Mouse (Mus musculus) spleen, postnatal 0 days (tissue): Measurements from ENCODE around the gene Map3k11. TPM values are rescaled to one million over a fixed set of nuclear protein-coding genes. Genes with fewer than 3 reads are reported as not detected.

Experiments
- polyA plus RNA-seq: library from polyadenylated mRNA; unstranded; fragments of >200 nt; fragmentation: Nextera tagmentation; extraction: Ambion mirVana; gene quantifications from 2 replicates; pipeline ENCODE4 v1.2.1, GENCODE M21; 2015

Gene Map3k11
- 13.1 and 15.0 TPM in 2 replicates for polyA plus RNA-seq

GRCm38 (mm10) chr19:5688200-5689087, at the start of gene Map3k11, which contains the start of gene Pcnx3:
Map3k11 (plus strand) TSS chr19:5688742.
Pcnx3 (minus strand) TSS chr19:5688908.

GRCm38 (mm10) chr19:5662981-5663913, 25.3 kb upstream of the Map3k11 start, which contains the start of gene Sipa1:
Sipa1 (minus strand) TSS chr19:5663707.

GRCm38 (mm10) chr19:5704163-5704800, 15.7 kb downstream of the Map3k11 start, which contains the start of gene Kcnk7:
Kcnk7 (plus strand) TSS chr19:5704367.

GRCm38 (mm10) chr19:5725767-5726515, 37.4 kb downstream of the Map3k11 start, which contains the start of gene Ehbp1l1:
Ehbp1l1 (minus strand) TSS chr19:5726317.

DNA sequence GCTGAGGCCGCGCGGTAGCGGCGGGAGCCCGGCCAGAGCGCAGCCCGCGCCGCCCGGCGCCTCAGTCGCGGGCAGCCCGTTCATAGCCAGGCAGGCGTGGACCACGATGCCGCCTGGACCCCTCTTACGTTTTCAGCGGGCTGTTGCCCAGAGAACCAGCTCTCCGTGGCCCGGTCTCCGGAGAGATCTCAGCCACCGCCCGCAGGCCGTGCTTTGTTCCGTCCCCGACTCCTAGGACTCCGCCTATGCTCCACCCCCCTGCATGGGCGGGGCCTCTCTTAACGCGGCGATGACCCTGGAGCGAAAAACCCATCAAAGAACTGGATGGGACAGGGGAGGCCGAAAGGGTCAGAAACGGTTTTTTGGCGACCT, 40.9 kb downstream of the Map3k11 start, which contains the start of gene Fam89b:
TSS of gene Fam89b (minus strand) at position 210 of the 372 bp plus-strand sequence.

GRCm38 (mm10) chr19:5740320-5741317, 52.1 kb downstream of the Map3k11 start, which contains the start of gene Ltbp3:
Ltbp3 (plus strand) TSS chr19:5740904.

Other genes with a start within 250 kb of the Map3k11 start
- gene Fosl1, start 241.2 kb upstream of the Map3k11 start, polyA plus RNA-seq = not detected in 2 replicates
- 5.3 and 6.5 TPM in 2 replicates for gene Ccdc85b, start 230.8 kb upstream of the Map3k11 start, polyA plus RNA-seq
- 55.0 and 60.8 TPM in 2 replicates for gene Fibp, start 228.1 kb upstream of the Map3k11 start, polyA plus RNA-seq
- gene Ctsw, start 220.2 kb upstream of the Map3k11 start, polyA plus RNA-seq = 4.3 and 6.1 TPM in 2 replicates
- 30.8 and 37.7 TPM in 2 replicates for gene Efemp2, start 214.8 kb upstream of the Map3k11 start, polyA plus RNA-seq
- gene Mus81, start 200.3 kb upstream of the Map3k11 start, polyA plus RNA-seq = 19.9 and 21.2 TPM in 2 replicates
- 1,515 and 1,595 TPM in 2 replicates for gene Cfl1, start 198.3 kb upstream of the Map3k11 start, polyA plus RNA-seq
- gene 1700020D05Rik, start 185.0 kb upstream of the Map3k11 start, polyA plus RNA-seq = 0.19 and 0.21 TPM in 2 replicates
- 7.8 and 7.9 TPM in 2 replicates for gene Snx32, start 178.2 kb upstream of the Map3k11 start, polyA plus RNA-seq
- gene Ovol1, start 128.1 kb upstream of the Map3k11 start, polyA plus RNA-seq = 0.07 TPM in 1 of 2 replicates, not detected in the other
- 4.7 and 5.9 TPM in 2 replicates for gene Ap5b1, start 120.7 kb upstream of the Map3k11 start, polyA plus RNA-seq
- 154 and 175 TPM in 2 replicates for gene Rnaseh2c, start 86.9 kb upstream of the Map3k11 start, polyA plus RNA-seq
- 33.2 and 34.5 TPM in 2 replicates for gene Kat5, start 78.5 kb upstream of the Map3k11 start, polyA plus RNA-seq
- gene Rela, start 51.3 kb upstream of the Map3k11 start, polyA plus RNA-seq = 30.7 and 35.6 TPM in 2 replicates
- gene Sipa1, start 25.0 kb upstream of the Map3k11 start, polyA plus RNA-seq = 37.1 and 42.1 TPM in 2 replicates
- 10.6 and 13.9 TPM in 2 replicates for gene Pcnx3, start 166 bp downstream of the Map3k11 start, polyA plus RNA-seq
- gene Kcnk7, start 15.6 kb downstream of the Map3k11 start, polyA plus RNA-seq = 1.3 and 1.6 TPM in 2 replicates
- 101 and 113 TPM in 2 replicates for gene Ehbp1l1, start 37.6 kb downstream of the Map3k11 start, polyA plus RNA-seq
- gene Fam89b, start 40.9 kb downstream of the Map3k11 start, polyA plus RNA-seq = 66.1 and 67.9 TPM in 2 replicates
- gene Ltbp3, start 52.2 kb downstream of the Map3k11 start, polyA plus RNA-seq = 13.0 and 19.2 TPM in 2 replicates
- 22.7 and 26.7 TPM in 2 replicates for gene Scyl1, start 82.7 kb downstream of the Map3k11 start, polyA plus RNA-seq
- 18.5 and 20.2 TPM in 2 replicates for gene Frmd8, start 186.5 kb downstream of the Map3k11 start, polyA plus RNA-seq
- gene Slc25a45, start 189.1 kb downstream of the Map3k11 start, polyA plus RNA-seq = 8.4 and 14.3 TPM in 2 replicates
- 4.8 and 5.1 TPM in 2 replicates for gene Tigd3, start 205.4 kb downstream of the Map3k11 start, polyA plus RNA-seq
- gene Dpf2, start 224.3 kb downstream of the Map3k11 start, polyA plus RNA-seq = 55.3 and 62.4 TPM in 2 replicates
- 4.2 and 5.4 TPM in 2 replicates for gene Cdc42ep2, start 236.1 kb downstream of the Map3k11 start, polyA plus RNA-seq